Mouse (Mus musculus) CD4-positive, CD25-positive, alpha-beta regulatory T cell, adult 2 months (primary cell): ENCODE results near the gene Tbc1d10b.

Experiments used
- DNase-seq: peaks from one replicate; pipeline ENCODE4 v3.0.0-alpha.2; 2012; ENCODE audit warnings: low read depth, low spot score

The Tbc1d10b gene

DNA sequence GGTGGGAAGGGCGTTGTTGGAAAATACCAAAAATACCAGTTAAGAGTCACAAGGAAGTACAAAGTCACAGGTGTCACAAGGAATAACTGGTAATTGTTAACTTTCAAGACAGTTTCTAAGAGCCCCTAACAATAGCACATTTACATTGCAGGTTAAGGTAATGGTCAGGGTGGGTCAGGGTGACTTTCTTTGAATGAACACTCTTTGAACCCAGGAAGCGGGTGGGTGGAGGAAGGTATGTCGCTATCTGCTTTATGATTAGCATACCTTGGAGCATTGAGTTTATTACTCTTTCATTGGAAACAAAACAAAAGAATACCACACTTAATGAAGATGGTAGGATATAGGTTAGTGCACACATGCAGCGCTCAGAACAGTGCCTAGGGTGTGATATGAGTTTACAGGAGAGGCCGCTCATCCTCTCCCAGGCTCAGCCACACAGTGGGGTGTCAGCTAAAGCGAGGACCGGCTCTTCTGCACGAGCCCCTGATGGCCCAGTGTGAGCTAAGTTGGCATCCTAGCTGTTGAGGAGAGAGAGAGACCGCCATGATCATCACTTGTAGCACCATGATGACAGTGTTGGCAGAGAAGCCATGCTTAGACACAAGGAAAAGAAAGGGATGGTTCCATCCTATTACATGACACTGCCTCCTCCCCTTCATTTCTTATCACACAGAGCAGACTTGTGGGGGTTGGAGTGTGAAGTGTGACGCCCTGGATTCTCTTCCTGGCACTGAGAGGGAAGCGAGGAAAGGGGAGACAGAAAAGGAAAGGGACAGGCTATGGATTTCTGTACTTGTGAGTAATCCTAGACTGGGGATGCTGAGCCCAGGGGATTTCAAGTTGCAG, 17.1 kb upstream of the Tbc1d10b start:
- no peak for DNase-seq

DNA sequence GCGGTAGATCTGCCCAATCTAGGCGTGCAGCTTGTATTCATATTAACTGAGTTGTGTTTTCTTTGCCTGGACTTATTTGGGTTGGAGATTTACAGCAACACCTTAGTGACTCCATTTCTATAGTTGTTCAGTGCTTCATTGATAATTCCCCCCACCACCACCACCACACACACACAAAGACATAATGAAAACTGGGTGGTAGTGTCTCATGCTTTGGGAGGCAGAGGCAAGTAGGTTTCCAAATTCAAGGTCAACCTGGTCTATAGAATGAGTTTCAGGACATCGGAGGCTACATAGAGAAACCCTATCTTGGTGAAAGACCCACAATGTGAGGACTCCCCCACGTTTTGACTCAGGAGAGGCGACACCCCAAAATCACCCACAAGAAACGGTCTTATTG, 16.3 kb upstream of the Tbc1d10b start:
- DNase-seq, result no peak

DNA sequence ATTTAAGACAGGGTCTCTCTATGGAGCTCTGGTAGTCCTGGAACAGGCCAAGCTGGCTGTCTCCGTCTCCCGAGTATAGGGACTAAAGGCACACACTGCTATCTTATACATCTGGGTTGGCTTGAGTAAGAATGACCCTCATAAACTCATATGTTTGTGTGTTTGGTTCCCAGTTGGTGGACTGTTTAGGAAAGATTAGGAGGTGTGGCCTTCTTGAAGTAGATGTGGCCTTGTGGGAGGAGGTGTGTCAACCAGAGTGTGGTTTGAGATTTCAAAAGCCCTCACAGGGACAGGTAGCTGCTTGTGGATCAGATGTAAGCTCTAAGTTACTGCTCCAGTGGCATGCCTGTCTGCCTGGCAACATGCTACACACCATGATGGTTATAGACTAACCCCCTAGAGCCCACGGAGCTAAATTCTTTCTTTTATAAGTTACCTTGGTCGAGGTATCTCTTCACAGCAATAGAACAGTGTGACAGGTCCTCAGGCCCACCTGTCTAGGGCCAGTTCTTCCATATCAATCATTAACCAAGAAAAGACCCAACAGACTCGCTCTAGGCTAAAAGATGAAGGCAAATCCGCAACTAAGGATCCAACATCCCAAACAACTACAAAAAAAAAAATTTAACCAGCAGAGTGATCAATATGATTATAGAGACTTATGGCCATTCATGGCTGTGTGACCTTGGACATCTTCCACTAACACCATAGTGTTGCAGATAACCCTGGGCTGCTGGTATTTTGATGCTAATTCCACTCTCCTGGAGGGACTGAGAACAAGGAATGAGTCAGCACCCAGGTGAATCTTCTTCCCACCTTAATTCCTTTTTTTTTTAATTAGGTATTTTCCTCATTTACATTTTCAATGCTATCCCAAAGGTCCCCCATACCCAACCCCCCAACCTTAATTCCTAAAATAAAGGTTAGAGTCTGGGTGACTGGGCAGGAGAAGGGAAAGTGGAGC, 15.5 kb upstream of the Tbc1d10b start:
- no peak for DNase-seq

DNA sequence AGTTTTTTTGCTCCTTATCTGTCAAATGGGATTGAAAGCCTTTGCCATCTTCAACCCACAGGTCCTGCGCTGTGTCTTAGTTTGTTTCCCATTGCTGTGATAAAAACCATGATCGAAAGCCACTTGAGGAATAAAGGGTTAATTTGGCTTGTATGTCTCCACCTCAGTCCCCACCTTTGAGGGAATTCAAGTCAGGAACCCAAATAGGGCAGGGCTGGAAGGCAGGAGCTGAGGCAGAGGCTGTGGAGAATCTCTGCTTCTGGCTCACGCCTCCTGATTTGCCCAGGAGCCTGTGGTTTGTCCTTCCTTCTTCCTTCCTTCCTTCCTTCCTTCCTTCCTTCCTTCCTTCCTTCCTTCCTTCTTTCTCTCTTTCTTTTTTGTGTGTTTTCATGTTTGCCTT, 14.8 kb upstream of the Tbc1d10b start:
- DNase-seq, result no peak

DNA sequence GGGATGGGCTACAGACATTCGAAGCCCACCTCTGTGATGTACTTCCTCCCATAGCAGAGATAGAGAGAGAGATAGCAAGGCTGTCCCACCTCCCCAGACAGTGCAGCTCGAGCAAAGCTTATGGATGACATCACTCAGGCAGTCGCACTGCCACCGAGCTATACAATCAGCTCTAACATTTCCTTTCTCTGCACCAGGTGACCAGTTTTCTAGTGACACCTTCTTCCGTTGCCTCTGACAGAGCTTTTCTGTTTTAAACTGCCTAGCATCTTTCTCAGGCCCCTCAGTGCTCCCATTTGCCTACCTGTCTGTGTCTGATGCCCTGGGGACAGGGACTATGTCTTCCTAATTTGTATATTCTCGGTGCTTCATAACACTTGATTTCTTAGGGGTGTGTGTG, 12.2 kb upstream of the Tbc1d10b start:
- DNase-seq, result peak; percentile 81

DNA sequence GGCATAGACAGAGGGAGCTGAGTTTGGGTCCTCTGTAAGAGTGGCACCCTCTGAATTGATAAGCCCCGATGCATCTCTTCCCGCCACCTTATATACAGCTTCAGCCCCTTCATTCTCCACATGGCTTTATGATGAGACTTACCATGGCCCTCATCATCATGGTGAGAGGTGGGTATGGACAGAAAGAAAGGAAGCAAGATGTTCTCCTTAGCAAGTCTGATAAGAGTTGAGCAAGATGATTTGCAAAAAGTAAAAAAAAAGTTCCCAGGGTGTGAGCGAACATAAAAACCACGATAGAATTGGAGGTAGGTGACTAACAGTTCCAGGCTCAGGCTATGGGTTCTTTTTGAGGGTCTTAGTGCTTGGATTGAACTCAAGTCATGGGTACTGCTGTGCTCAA, 10.4 kb upstream of the Tbc1d10b start:
- DNase-seq, result peak; percentile 38

DNA sequence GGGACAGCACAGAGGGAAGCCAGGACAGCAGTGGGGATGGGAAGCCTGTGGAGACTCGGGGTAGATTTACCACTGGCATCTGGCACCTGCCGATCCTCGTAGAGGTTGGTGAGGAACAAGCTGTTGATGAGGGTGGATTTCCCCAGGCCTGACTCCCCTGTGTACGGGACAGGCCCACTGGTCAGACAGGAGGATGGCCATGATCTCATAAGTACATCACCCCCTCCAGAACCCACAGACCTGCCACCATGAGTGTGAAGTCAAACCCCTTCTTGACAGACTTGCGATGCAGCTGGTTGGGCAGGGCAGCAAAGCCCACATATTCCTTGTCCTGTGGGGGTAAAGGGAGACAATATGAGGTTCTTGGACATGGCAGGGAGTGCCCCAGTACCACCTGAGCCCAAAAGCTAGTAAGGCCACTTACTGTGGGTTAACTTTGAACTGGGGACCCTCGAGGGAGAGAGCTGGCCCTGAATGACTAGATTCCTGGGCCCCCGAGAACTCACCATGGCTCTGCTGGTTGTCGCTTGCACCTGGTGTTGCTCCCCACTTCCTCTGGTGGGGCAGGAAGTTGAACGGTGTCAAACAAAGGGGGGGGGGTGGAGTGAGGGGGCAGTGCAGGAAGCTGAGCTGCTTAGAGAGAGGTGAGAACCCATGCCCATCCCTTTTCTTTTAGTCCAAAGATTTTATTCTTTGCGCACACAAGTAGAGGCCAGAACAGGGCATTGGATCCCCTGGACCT, 9.8 kb upstream of the Tbc1d10b start:
- peak; percentile 84 for DNase-seq

DNA sequence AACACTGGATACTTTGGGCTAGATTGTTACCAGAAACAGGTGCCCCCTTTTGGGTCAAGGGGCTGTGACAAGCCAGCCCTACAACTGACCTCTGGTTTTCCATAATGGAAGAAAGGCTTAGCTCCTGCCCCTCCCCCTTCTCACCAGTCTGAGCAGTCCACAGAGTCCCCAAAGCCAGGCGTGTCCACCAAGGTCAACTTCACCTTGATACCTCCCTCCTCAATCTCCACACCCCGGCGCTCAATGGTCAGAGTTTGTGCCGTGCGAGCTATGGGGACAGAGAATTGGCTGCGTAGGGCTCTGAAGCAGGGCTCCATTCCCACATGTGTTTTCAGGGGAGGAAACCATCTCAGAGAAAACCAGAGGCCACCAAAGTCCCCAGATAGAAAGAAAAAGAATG, 9.2 kb upstream of the Tbc1d10b start:
- no peak for DNase-seq

DNA sequence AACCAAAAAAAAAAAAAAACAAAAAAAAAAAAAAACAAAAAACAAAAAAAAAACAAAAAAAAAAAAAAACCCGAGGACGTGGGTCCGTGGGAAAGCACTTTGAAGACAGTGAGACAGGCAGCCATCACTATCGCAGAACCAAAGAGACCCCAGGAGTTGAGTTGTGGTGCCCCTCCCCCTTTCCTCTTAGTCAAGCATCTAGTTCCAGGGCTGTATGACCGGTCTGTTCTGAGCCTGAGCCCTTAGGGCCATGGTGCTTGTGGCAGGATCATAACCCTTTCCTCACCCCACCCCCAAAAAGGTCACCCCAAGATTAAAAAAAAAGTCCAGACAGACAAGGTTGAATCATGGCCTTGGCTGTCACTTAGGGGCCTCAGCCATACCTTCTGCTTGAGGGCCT, 8.0 kb upstream of the Tbc1d10b start:
- no peak for DNase-seq

DNA sequence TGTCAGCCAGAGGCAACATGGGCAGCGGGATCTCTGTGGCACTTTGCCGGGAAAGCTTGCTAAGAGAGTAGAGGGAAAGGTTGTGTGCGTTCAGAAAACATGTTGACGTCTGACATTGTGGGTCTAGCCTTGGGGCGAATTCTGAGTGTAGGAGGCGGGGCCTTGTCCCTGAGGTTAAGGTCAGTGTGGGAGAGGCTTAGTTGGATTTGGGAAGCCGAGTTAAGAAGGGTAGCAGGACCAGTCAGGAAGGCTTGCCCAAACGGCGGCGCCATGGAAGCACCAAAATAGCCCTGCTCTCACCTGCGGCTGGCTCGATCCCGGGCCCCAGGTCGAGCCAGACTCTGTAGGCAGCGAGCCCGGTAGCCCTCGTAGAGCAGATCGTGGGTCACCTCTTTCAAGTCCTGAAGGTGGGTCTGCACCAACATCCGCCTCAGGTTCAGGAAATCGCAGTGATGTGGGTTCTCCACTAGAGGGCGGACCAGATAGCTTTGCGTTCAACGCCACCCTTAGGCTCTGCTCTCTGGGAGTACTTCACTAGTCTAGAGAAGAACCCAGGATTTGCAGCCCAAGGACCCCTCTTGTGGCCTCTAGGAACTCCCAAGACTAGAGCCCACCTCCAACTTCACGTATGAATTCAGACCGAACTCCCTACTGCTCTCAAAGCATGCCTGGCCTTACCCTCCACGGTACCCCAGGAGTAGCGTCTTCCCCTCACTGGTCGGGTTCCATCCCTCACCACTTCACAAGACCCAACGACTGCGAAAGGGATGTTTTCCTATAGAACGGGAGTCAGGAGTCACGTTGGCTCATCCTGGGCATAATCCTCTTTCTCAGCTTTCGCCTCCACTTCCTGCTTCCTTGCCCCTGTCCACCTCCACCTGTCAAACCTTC, 7.0 kb upstream of the Tbc1d10b start:
- DNase-seq, result peak; percentile 87

DNA sequence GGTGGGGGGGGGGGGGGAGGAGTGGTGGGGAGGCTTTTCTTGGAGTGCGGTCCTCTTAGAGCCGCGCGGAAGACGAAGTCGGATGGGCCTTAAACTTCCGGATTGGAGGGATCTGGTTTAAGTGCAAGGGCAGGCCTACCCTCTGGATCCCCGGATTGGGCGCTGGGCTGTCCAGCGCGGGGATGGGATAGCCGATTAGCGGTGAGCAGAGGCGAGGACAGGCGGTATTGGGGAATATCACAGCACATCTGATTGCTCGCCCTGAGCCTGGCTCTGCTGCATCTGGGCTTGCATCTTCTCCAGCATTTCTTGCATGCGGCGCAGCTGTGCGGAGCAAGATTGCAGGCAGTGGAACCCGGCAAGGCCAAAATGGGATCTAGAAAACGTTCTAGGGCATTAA, 6.3 kb upstream of the Tbc1d10b start:
- DNase-seq, result no peak

DNA sequence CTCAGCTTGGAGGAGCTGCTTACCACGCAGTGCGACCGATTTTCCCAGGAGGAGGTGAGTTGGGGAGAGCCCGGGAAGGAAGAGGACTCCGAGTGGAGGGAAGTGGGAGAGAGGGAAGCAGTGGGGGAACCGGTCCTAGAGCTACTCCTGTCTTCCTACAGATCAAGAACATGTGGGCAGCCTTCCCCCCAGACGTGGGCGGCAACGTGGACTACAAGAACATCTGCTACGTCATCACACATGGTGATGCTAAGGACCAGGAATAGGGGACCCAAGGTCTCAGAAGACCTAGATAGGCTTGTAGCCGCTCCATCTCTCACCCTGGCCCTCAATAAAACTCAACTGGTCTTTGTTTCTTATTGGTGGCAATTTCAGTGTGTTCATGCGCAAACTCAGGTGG, 5.7 kb upstream of the Tbc1d10b start:
- no peak for DNase-seq

DNA sequence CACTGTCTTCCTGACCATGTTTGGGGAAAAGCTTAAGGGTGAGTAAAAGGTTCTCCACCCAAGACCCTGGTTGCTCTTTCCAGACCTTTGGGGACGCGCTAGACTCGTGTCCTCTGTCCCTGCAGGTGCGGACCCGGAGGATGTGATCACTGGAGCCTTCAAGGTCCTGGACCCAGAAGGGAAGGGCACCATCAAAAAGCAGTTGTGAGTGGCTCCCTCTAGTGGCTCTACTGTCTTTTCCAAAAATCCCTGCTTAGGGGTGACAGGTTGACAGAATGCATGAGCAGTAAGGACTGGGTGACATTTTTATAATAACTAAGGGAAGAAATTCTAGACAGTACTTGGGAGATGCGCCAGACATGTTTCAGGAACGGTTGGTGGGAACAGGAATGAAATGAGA, 5.2 kb upstream of the Tbc1d10b start:
- peak; percentile 71 for DNase-seq

DNA sequence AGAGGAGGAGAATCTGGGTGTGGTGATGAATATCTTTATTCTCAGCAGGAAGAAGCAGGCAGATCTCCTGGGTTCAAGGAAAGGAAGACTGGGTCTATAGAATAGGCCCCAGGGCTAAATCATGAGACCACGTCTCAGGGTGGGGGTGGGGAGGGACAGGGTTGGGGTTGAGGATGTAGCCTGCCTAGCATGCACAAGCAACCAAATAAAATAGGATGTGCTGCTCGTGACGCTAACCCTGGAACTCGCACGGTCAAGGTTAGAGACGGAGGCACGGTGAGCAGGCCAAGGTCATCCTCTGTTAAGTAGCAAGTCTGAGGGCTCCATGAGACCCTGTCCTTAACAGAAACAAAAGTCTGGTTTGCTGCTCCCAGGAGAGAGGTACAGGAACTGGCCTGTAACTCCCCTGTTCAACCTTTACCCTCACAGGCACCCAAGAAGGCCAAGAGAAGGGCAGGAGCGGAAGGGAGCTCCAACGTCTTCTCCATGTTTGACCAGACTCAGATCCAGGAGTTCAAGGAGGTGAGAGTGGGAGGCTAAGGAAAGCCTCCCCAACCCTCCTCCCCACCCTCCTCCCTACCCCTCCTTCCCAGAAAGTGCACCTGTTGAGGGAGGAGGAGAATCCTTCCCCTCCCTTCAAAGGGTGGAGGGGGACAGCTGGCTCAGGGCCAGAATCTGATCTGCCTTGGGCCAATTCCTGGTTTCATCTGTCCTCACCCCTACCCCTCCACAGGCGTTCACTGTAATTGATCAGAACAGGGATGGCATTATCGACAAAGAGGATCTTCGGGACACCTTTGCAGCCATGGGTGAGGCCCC, 4.4 kb upstream of the Tbc1d10b start:
- DNase-seq, result no peak

DNA sequence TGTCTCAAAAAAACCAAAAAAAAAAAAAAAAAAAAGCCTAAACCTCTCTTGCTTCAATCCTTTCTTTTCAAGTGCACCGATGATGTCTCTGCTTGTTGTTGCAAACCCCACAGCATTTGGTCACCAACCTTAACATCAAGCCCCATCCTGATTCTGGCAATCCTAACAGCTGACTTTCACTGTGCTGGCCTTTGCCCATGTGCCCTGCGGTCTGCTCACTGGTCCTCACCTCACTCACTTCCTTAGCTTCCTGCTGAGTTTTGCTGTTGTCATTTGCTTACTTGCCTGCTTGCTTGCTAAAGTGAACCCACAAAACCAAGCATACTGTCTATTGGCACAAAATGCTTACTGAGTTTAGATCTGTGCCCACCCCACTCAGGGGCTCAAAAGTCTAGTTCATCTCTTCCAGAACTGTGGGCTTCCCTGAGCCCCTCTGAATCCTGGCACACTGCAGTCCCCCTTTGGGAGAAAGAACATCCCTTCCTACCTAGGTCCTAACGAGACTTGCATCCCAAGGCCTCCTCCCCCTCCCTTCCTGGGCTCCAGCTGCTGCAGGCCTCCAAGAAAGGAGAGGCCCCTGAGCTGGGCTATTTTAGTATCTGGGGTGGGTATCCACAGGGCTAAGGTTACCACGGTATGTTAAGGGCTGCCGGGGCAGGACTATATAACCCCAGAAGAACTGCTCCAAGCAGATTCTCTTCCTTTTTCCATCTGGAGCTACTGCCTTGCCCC, 2.9 kb upstream of the Tbc1d10b start:
- DNase-seq, result no peak

DNA sequence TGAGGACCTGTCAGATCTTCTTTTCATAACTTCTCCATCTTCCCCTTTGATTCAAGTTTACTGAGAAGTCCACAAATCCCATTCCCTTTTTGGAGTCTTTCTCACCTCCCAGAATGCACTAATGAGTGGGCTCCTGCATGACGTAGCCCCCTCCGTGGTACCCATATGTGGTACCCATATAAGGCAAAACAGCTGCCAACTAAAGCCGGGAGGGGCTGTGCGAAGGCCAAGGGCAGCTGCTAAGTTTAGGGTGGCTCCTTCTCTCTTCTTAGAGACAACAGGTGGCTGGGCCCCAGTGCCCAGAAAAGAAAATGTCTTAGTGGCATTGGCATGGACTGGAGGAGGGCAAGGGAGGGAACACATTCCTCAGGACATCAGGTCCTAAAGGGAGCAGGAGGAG, 2.0 kb upstream of the Tbc1d10b start:
- DNase-seq, result no peak

DNA sequence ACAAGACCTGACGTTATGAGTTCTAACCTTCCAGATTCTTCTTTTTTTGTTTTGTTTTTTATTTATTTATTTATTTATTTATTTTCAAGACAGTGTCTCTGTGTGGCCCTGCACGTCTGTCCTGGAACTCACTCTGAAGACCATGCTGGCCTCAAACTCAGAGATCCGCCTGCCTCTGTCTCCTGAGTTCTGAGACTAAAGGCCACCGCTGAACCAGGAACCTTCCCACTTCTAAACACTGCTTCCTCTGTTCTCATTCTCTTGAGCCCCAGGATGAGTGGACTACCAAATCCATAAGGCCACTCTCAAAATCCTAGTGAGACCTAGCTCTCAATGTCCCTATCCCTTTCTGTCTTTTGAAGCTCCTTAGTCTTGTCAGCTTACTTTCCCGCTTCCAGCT, 1.6 kb upstream of the Tbc1d10b start:
- peak; percentile 19 for DNase-seq

DNA sequence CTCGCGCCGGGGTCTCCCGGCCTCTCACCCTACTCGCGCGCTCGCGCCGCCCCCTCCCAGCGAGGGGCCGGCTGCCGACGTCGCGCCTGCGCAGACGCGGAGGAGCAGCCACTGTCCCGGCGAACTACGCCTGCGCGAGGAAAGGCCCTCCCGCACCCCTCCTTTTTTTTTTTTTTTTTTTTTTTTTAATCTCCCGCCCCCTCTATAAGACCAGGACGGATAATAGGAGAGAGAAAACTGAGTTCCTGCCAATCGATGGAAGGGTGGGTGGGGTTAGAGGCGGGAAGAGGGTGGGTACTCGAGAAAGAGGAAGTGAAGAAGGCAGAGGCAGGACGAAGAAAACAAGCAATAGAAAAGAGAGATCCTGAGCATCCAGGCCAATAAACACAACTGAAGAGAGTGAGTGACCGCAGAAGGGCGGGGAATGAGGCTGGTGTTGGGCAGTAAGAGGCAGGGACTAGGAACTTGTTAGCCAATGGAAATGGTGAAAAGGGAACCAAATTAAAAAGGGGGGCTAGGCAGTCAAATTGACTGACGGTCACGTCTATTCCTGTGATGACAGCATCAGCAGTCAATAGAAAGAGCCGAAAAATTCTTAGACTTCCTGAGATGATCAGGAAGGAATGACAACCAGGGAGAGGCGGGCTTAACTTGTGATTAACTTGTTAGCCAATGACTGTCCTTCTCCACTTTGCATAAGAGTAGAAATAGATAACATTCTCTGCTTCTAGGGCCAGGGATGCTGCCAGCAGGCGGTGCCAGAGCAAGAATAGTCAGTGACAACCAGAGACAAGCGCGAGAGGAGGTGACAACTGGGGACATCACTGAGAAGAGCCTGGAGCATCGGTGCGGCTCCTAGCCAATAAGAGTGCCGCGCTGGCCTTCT, 528 bp upstream of the Tbc1d10b start, which contains the start of gene Mylpf:
TSS of gene Mylpf (plus strand) at position 338 of the 886 bp plus-strand sequence.
- DNase-seq, result peak; percentile 97
